Mouse (Mus musculus): Measurements from ENCODE around the gene Galnt2.
A peak's percentile ranks its signal among the peaks of the same experiment; 100 is the strongest.

Gene Galnt2

GRCm38 (mm10) chr8:124231176-124231484 is at the start of gene Galnt2:
Galnt2 (plus strand) TSS chr8:124231391.
- peak; percentile 73 for DNase-seq (ENCODE audit: low read depth, low spot score)

- DNase-seq (ENCODE audit: low read depth, low spot score) = no peak
Measured at GRCm38 (mm10) chr8:124181751-124182150, 49.4 kb upstream of the Galnt2 start.

- DNase-seq (ENCODE audit: low read depth, low spot score) = no peak
Measured at GRCm38 (mm10) chr8:124182224-124182623, 49.0 kb upstream of the Galnt2 start.

GRCm38 (mm10) chr8:124184078-124184477 is 47.1 kb upstream of the Galnt2 start:
- no peak for DNase-seq (ENCODE audit: low read depth, low spot score)

- no peak for DNase-seq (ENCODE audit: low read depth, low spot score)
Measured at GRCm38 (mm10) chr8:124184507-124184906, 46.7 kb upstream of the Galnt2 start.

GRCm38 (mm10) chr8:124185081-124185480 is 46.1 kb upstream of the Galnt2 start:
- no peak for DNase-seq (ENCODE audit: low read depth, low spot score)

- no peak for DNase-seq (ENCODE audit: low read depth, low spot score)
Measured at GRCm38 (mm10) chr8:124190388-124190787, 40.8 kb upstream of the Galnt2 start.

GRCm38 (mm10) chr8:124192242-124192641 is 38.9 kb upstream of the Galnt2 start:
- DNase-seq (ENCODE audit: low read depth, low spot score) = no peak

- no peak for DNase-seq (ENCODE audit: low read depth, low spot score)
Measured at GRCm38 (mm10) chr8:124192976-124193375, 38.2 kb upstream of the Galnt2 start.

GRCm38 (mm10) chr8:124193992-124194391 is 37.2 kb upstream of the Galnt2 start:
- DNase-seq (ENCODE audit: low read depth, low spot score) = no peak

GRCm38 (mm10) chr8:124196195-124196594 is 35.0 kb upstream of the Galnt2 start:
- DNase-seq (ENCODE audit: low read depth, low spot score) = no peak

- no peak for DNase-seq (ENCODE audit: low read depth, low spot score)
Measured at GRCm38 (mm10) chr8:124196797-124197196, 34.4 kb upstream of the Galnt2 start.

GRCm38 (mm10) chr8:124198230-124198629 is 33.0 kb upstream of the Galnt2 start:
- DNase-seq (ENCODE audit: low read depth, low spot score) = no peak

- no peak for DNase-seq (ENCODE audit: low read depth, low spot score)
Measured at GRCm38 (mm10) chr8:124200400-124200799, 30.8 kb upstream of the Galnt2 start.

- DNase-seq (ENCODE audit: low read depth, low spot score) = no peak
Measured at GRCm38 (mm10) chr8:124201706-124202105, 29.5 kb upstream of the Galnt2 start.

- no peak for DNase-seq (ENCODE audit: low read depth, low spot score)
Measured at GRCm38 (mm10) chr8:124202895-124203294, 28.3 kb upstream of the Galnt2 start.

- DNase-seq (ENCODE audit: low read depth, low spot score) = no peak
Measured at GRCm38 (mm10) chr8:124204001-124204601, 27.1 kb upstream of the Galnt2 start.

GRCm38 (mm10) chr8:124212148-124212547 is 19.0 kb upstream of the Galnt2 start:
- no peak for DNase-seq (ENCODE audit: low read depth, low spot score)

GRCm38 (mm10) chr8:124216951-124217350 is 14.2 kb upstream of the Galnt2 start:
- no peak for DNase-seq (ENCODE audit: low read depth, low spot score)

GRCm38 (mm10) chr8:124229883-124230282 is 1.3 kb upstream of the Galnt2 start:
- no peak for DNase-seq (ENCODE audit: low read depth, low spot score)

GRCm38 (mm10) chr8:124230496-124231175 is 555 bp upstream of the Galnt2 start:
- no peak for DNase-seq (ENCODE audit: low read depth, low spot score)

- DNase-seq (ENCODE audit: low read depth, low spot score) = peak; percentile 16
Measured at GRCm38 (mm10) chr8:124231485-124232279, 491 bp downstream of the Galnt2 start.

GRCm38 (mm10) chr8:124232280-124232600 is 1.0 kb downstream of the Galnt2 start:
- no peak for DNase-seq (ENCODE audit: low read depth, low spot score)

All from retina, adult 2 months (tissue).